Mouse (Mus musculus) cerebral cortex, adult 2 months (tissue): ENCODE measurements around the gene Fam83g.

Experiments used
- WGBS: fragments of 180-500 bp; shearing (Covaris S2); methylation state at CpG from one replicate; pipeline ENCODE4 v1.1.7; 2018; 5-methylcytosine and 5-hydroxymethylcytosine counted together

Gene Fam83g

GRCm38 (mm10) chr11:61674151-61674838, 9.6 kb upstream of the Fam83g start:
- 36% methylated on average over 19 of the region's 19 CpGs for WGBS

- 35% methylated on average over 8 of the region's 8 CpGs for whole genome bisulfite sequencing
Measured at GRCm38 (mm10) chr11:61674839-61675159, 9.1 kb upstream of the Fam83g start.

- WGBS: 78% methylated on average over 2 of the region's 2 CpGs
Measured at GRCm38 (mm10) chr11:61675332-61675731, 8.6 kb upstream of the Fam83g start.

GRCm38 (mm10) chr11:61676216-61676854, 7.6 kb upstream of the Fam83g start:
- WGBS: 85% methylated on average over 7 of the region's 7 CpGs

GRCm38 (mm10) chr11:61677709-61678108, 6.2 kb upstream of the Fam83g start:
- WGBS: 95% methylated on average over 4 of the region's 4 CpGs

- 86% methylated on average over 4 of the region's 4 CpGs for WGBS
Measured at GRCm38 (mm10) chr11:61679091-61679866, 4.6 kb upstream of the Fam83g start.

GRCm38 (mm10) chr11:61685119-61685725, 1.3 kb downstream of the Fam83g start:
- 83% methylated on average over 8 of the region's 8 CpGs for WGBS

GRCm38 (mm10) chr11:61686141-61686540, 2.2 kb downstream of the Fam83g start:
- 82% methylated on average over 2 of the region's 2 CpGs for WGBS

- 80% methylated on average over 10 of the region's 10 CpGs for WGBS
Measured at GRCm38 (mm10) chr11:61686906-61687453, 3.1 kb downstream of the Fam83g start.

- WGBS: 94% methylated on average over 2 of the region's 2 CpGs
Measured at GRCm38 (mm10) chr11:61687595-61687994, 3.7 kb downstream of the Fam83g start.

- 84% methylated on average over 5 of the region's 5 CpGs for WGBS
Measured at GRCm38 (mm10) chr11:61692996-61693395, 9.1 kb downstream of the Fam83g start.

GRCm38 (mm10) chr11:61699460-61699859, 15.6 kb downstream of the Fam83g start:
- 95% methylated on average over 5 of the region's 5 CpGs for whole genome bisulfite sequencing

- 46% methylated on average over 4 of the region's 4 CpGs for WGBS
Measured at GRCm38 (mm10) chr11:61699933-61700332, 16.0 kb downstream of the Fam83g start.

- 85% methylated on average over 5 of the region's 5 CpGs for WGBS
Measured at GRCm38 (mm10) chr11:61701696-61702095, 17.8 kb downstream of the Fam83g start.

- WGBS: 93% methylated on average over 5 of the region's 5 CpGs
Measured at GRCm38 (mm10) chr11:61702494-61702893, 18.6 kb downstream of the Fam83g start.

- WGBS: 91% methylated on average over 2 of the region's 2 CpGs
Measured at GRCm38 (mm10) chr11:61705581-61705980, 21.7 kb downstream of the Fam83g start.

GRCm38 (mm10) chr11:61706232-61706631, 22.3 kb downstream of the Fam83g start:
- 86% methylated on average over 4 of the region's 4 CpGs for WGBS

GRCm38 (mm10) chr11:61708928-61709327, 25.0 kb downstream of the Fam83g start:
- WGBS: 93% methylated on average over 3 of the region's 3 CpGs

GRCm38 (mm10) chr11:61713157-61713855, 29.4 kb downstream of the Fam83g start:
- 89% methylated on average over 15 of the region's 15 CpGs for WGBS

GRCm38 (mm10) chr11:61714346-61715117, 30.6 kb downstream of the Fam83g start:
- 45% methylated on average over 11 of the region's 11 CpGs for WGBS

GRCm38 (mm10) chr11:61715130-61715529, 31.2 kb downstream of the Fam83g start:
- 54% methylated on average over 6 of the region's 6 CpGs for WGBS
